Mouse (Mus musculus) cortical plate, adult 2 months (tissue): Measurements from ENCODE around the gene Slc7a8. TPM values are rescaled to one million over a fixed set of nuclear protein-coding genes. Genes with fewer than 3 reads are reported as not detected.
A peak's percentile ranks its signal among the peaks of the same experiment; 100 is the strongest.

Experiments used
- H3K27ac ChIP-seq: fragments of 200-500 bp; 2 replicates; pipeline ENCODE4 v1.5.1; 2012; ENCODE audit warnings: low read length, control low read depth, inconsistent platforms; ENCODE audit not compliant: insufficient read depth
- H3K4me1 ChIP-seq: fragments of 200-500 bp; 2 replicates; pipeline ENCODE4 v1.6.1; 2011; ENCODE audit warnings: low read length; ENCODE audit not compliant: control insufficient read depth, insufficient read depth
- H3K4me3 ChIP-seq: fragments of 200-500 bp; 2 replicates; pipeline ENCODE4 v1.5.1; 2011; ENCODE audit warnings: mild to moderate bottlenecking, low read length, control low read depth; ENCODE audit not compliant: insufficient read depth
- CTCF ChIP-seq: fragments of 200-500 bp; IDR thresholded peaks from 2 replicates; pipeline ENCODE4 v1.5.1; 2011; ENCODE audit warnings: mild to moderate bottlenecking, control low read depth, low read length; ENCODE audit not compliant: insufficient read depth; ENCODE audit errors: extremely low read depth
- POLR2A ChIP-seq: fragments of 200-500 bp; IDR thresholded peaks from 2 replicates; pipeline ENCODE4 v1.6.1; 2011; ENCODE audit warnings: mild to moderate bottlenecking, low read length, control low read depth; ENCODE audit not compliant: insufficient read depth; ENCODE audit errors: extremely low read depth
- polyA plus RNA-seq: library from polyadenylated mRNA; depleted of rRNA; stranded (reverse); fragments of >200 nt; gene quantifications from 2 replicates; pipeline ENCODE4 v1.2.3, GENCODE M21; 2012

Gene Slc7a8
- polyA plus RNA-seq, 1 experiment, result 54.7 TPM

- TF ChIP-seq POLR2A (no peak), CTCF (no peak)
- H3K4me1 ChIP-seq, result no peaks in the 10 kb centered on the region
- no peak overlapping the region for H3K4me3 ChIP-seq
- no peak overlapping the region for H3K27ac ChIP-seq
Measured at GRCm38 (mm10) chr14:54799686-54800085, 17.9 kb upstream of the Slc7a8 start.

GRCm38 (mm10) chr14:54796760-54797159 lies 15.0 kb upstream of the Slc7a8 start:
- no peak for TF ChIP-seq CTCF
- TF ChIP-seq POLR2A, result no peak
- H3K27ac ChIP-seq, result no peak overlapping the region
- no peaks in the 10 kb centered on the region for H3K4me1 ChIP-seq
- no peak overlapping the region for H3K4me3 ChIP-seq

GRCm38 (mm10) chr14:54795901-54796300 lies 14.2 kb upstream of the Slc7a8 start:
- Histone ChIP-seq H3K4me1 (no peaks in the 10 kb centered on the region), H3K27ac (no peak overlapping the region), H3K4me3 (no peak overlapping the region)
- TF ChIP-seq POLR2A (no peak), CTCF (no peak)

GRCm38 (mm10) chr14:54793894-54794830 lies 12.4 kb upstream of the Slc7a8 start:
- H3K4me3 ChIP-seq, result no peak overlapping the region
- no peak for TF ChIP-seq POLR2A
- TF ChIP-seq CTCF, result no peak
- H3K27ac ChIP-seq, result no peak overlapping the region
- H3K4me1 ChIP-seq, result no peaks in the 10 kb centered on the region

- Histone ChIP-seq H3K4me1 (no peaks in the 10 kb centered on the region), H3K27ac (no peak overlapping the region), H3K4me3 (no peak overlapping the region)
- no peak for TF ChIP-seq POLR2A
- no peak for TF ChIP-seq CTCF
Measured at GRCm38 (mm10) chr14:54793351-54793750, 11.6 kb upstream of the Slc7a8 start.

GRCm38 (mm10) chr14:54792166-54792565 lies 10.4 kb upstream of the Slc7a8 start:
- TF ChIP-seq POLR2A (no peak), CTCF (no peak)
- H3K4me3 ChIP-seq, result no peak overlapping the region
- no peaks in the 10 kb centered on the region for H3K4me1 ChIP-seq
- no peak overlapping the region for H3K27ac ChIP-seq

- no peak overlapping the region for H3K27ac ChIP-seq
- no peak overlapping the region for H3K4me3 ChIP-seq
- TF ChIP-seq POLR2A, result no peak
- no peaks in the 10 kb centered on the region for H3K4me1 ChIP-seq
Measured at GRCm38 (mm10) chr14:54788231-54788630, 6.5 kb upstream of the Slc7a8 start.

GRCm38 (mm10) chr14:54787226-54787625 lies 5.5 kb upstream of the Slc7a8 start:
- Histone ChIP-seq H3K27ac (no peak overlapping the region), H3K4me1 (no peaks in the 10 kb centered on the region), H3K4me3 (no peak overlapping the region)
- no peak for TF ChIP-seq POLR2A
- TF ChIP-seq CTCF, result no peak

- Histone ChIP-seq H3K4me1 (no peaks in the 10 kb centered on the region), H3K27ac (no peak overlapping the region), H3K4me3 (no peak overlapping the region)
- no peak for TF ChIP-seq POLR2A
- TF ChIP-seq CTCF, result no peak
Measured at GRCm38 (mm10) chr14:54786489-54786888, 4.7 kb upstream of the Slc7a8 start.

GRCm38 (mm10) chr14:54785898-54786297 lies 4.2 kb upstream of the Slc7a8 start:
- TF ChIP-seq CTCF, result peak; percentile 56
- no peak for TF ChIP-seq POLR2A
- Histone ChIP-seq H3K27ac (no peak overlapping the region), H3K4me1 (no peaks in the 10 kb centered on the region), H3K4me3 (no peak overlapping the region)
